Mouse (Mus musculus): ENCODE results near the gene Zdhhc14.

The Zdhhc14 gene

GRCm38 (mm10) chr17:5747539-5748500, 255.5 kb downstream of the Zdhhc14 start:
- no peak for DNase-seq

- DNase-seq: peak in 1 of 2 experiments; percentile 60
Observed at GRCm38 (mm10) chr17:5748501-5748894, 256.1 kb downstream of the Zdhhc14 start.

GRCm38 (mm10) chr17:5750278-5750677, 257.9 kb downstream of the Zdhhc14 start:
- no peak for DNase-seq

GRCm38 (mm10) chr17:5751066-5751465, 258.7 kb downstream of the Zdhhc14 start:
- DNase-seq: peak; percentile 67 to 79

GRCm38 (mm10) chr17:5752322-5752715, 260.0 kb downstream of the Zdhhc14 start:
- DNase-seq: no peak

GRCm38 (mm10) chr17:5752716-5753585, 260.6 kb downstream of the Zdhhc14 start:
- DNase-seq: peak; percentile 93 to 95

- DNase-seq: no peak
Observed at GRCm38 (mm10) chr17:5755489-5755888, 263.1 kb downstream of the Zdhhc14 start.

GRCm38 (mm10) chr17:5756065-5756464, 263.7 kb downstream of the Zdhhc14 start:
- DNase-seq: no peak

GRCm38 (mm10) chr17:5756855-5757254, 264.5 kb downstream of the Zdhhc14 start:
- DNase-seq: no peak

GRCm38 (mm10) chr17:5763768-5764167, 271.4 kb downstream of the Zdhhc14 start:
- DNase-seq: no peak

- no peak for DNase-seq
Observed at GRCm38 (mm10) chr17:5764270-5764669, 271.9 kb downstream of the Zdhhc14 start.

GRCm38 (mm10) chr17:5765746-5766145, 273.4 kb downstream of the Zdhhc14 start:
- DNase-seq: no peak

- DNase-seq: no peak
Observed at GRCm38 (mm10) chr17:5768164-5768705, 275.9 kb downstream of the Zdhhc14 start.

- DNase-seq: no peak
Observed at GRCm38 (mm10) chr17:5768810-5769520, 276.6 kb downstream of the Zdhhc14 start.

GRCm38 (mm10) chr17:5769776-5770175, 277.4 kb downstream of the Zdhhc14 start:
- peak; percentile 31 to 68 for DNase-seq

GRCm38 (mm10) chr17:5770265-5771249, 278.2 kb downstream of the Zdhhc14 start:
- DNase-seq: peak in 1 of 2 experiments; percentile 32

- no peak for DNase-seq
Observed at GRCm38 (mm10) chr17:5780213-5780975, 288.0 kb downstream of the Zdhhc14 start.

- no peak for DNase-seq
Observed at GRCm38 (mm10) chr17:5785238-5785637, 292.9 kb downstream of the Zdhhc14 start.

GRCm38 (mm10) chr17:5792164-5792791, 299.9 kb downstream of the Zdhhc14 start:
- no peak for DNase-seq

- DNase-seq: no peak
Observed at GRCm38 (mm10) chr17:5793593-5793992, 301.2 kb downstream of the Zdhhc14 start.
